Mouse (Mus musculus) ES-E14 (cell line): ENCODE measurements around the gene Zfp451. TPM values are rescaled to one million over a fixed set of nuclear protein-coding genes. Genes with fewer than 3 reads are reported as not detected.

Experiments used
- DNase-seq: peaks from one replicate; pipeline ENCODE4 v3.0.0-alpha.2; 2013; ENCODE audit warnings: low read depth, low spot score
- H3K27ac ChIP-seq: 2 replicates; pipeline ENCODE4 v1.5.1; 2012; ENCODE audit warnings: low read depth, mild to moderate bottlenecking, low read length, moderate library complexity, mixed read lengths; ENCODE audit not compliant: poor library complexity, insufficient read depth, severe bottlenecking
- H3K36me3 ChIP-seq: 2 replicates; pipeline ENCODE4 v1.6.1; 2012; ENCODE audit warnings: mild to moderate bottlenecking, low read length, moderate library complexity, mixed read lengths; ENCODE audit not compliant: control insufficient read depth, poor library complexity, insufficient read depth, severe bottlenecking
- H3K4me1 ChIP-seq, 2 experiments: fragments of 150-350 bp in 1 of 2; sonication (generic) in 1 of 2; 2 replicates each; pipeline ENCODE4 v1.6.1; 2012; ENCODE audit warnings: low read length in 2 of 2, mild to moderate bottlenecking in 1 of 2, mixed read lengths in 1 of 2; ENCODE audit not compliant: control insufficient read depth in 2 of 2, insufficient read depth in 2 of 2, poor library complexity in 1 of 2
- H3K4me3 ChIP-seq, 2 experiments: fragments of 150-350 bp in 1 of 2; sonication (generic) in 1 of 2; 2 replicates each; pipeline ENCODE4 v1.5.1; 2012; ENCODE audit warnings: low read length in 2 of 2, low read depth in 1 of 2, mild to moderate bottlenecking in 1 of 2, mixed read lengths in 1 of 2; ENCODE audit not compliant: insufficient read depth in 1 of 2, poor library complexity in 1 of 2, severe bottlenecking in 1 of 2
- H3K9ac ChIP-seq: 2 replicates; pipeline ENCODE4 v1.6.1; 2012; ENCODE audit warnings: low read depth, mild to moderate bottlenecking, low read length, mixed read lengths; ENCODE audit not compliant: poor library complexity, insufficient read depth, severe bottlenecking
- H3K9me3 ChIP-seq: fragments of 150-350 bp; sonication (generic); 2 replicates; pipeline ENCODE4 v1.6.1; 2012; ENCODE audit warnings: low read depth, mild to moderate bottlenecking, low read length; ENCODE audit not compliant: control insufficient read depth, insufficient read depth
- CHD2 ChIP-seq: IDR thresholded peaks from 2 replicates; pipeline ENCODE4 v1.6.1; 2014; ENCODE audit warnings: mild to moderate bottlenecking, low read depth, low read length, inconsistent platforms
- HCFC1 ChIP-seq: IDR thresholded peaks from 2 replicates; pipeline ENCODE4 v1.6.1; 2012; ENCODE audit warnings: low read length, inconsistent platforms, borderline replicate concordance; ENCODE audit not compliant: insufficient read depth
- MAFK ChIP-seq: IDR thresholded peaks from 2 replicates; pipeline ENCODE4 v1.6.1; 2014; ENCODE audit warnings: mild to moderate bottlenecking, low read depth, low read length, inconsistent platforms; ENCODE audit not compliant: insufficient read depth
- ZC3H11A ChIP-seq: IDR thresholded peaks from 2 replicates; pipeline ENCODE4 v1.6.1; 2012; ENCODE audit warnings: low read depth, mild to moderate bottlenecking, inconsistent platforms, low read length, borderline replicate concordance
- ZNF384 ChIP-seq: IDR thresholded peaks from 2 replicates; pipeline ENCODE4 v1.6.1; 2012; ENCODE audit warnings: low read depth, low read length, inconsistent platforms
- in situ Hi-C, 2 experiments: fragments of 600-800 bp; cut with MboI; formaldehyde crosslinking; loops; one replicate each; pipeline ENCODE4 v1.15.1; 2025; ENCODE audit warnings: low sequenced_read_pairs in 2 of 2, inconsistent platforms in 1 of 2; ENCODE audit not compliant: unreplicated experiment in 2 of 2
- total RNA-seq: library from RNA; depleted of rRNA; stranded (reverse); fragments of 300-350 nt; gene quantifications from 2 replicates; pipeline ENCODE4 v1.2.3, GENCODE M21; 2012

Zfp451 gene
- total RNA-seq, 1 experiment: 27.7 TPM

- H3K4me3 ChIP-seq: no peak overlapping the region
- H3K9ac ChIP-seq: no peak overlapping the region
- no peak for DNase-seq
- in situ Hi-C loops: no loop called here
- H3K27ac ChIP-seq: no peak overlapping the region
- peaks cover 4% of the 10 kb centered on the region; the same call in 1 of the 2 replicates for H3K36me3 ChIP-seq
- peaks cover 0 to 5% of the 10 kb centered on the region in 2 experiments; a peak in 1 of 4 replicates for H3K4me1 ChIP-seq
- H3K9me3 ChIP-seq: no peaks in the 10 kb centered on the region
- TF ChIP-seq MAFK: no peak
- no peak for TF ChIP-seq HCFC1
- no peak for TF ChIP-seq ZNF384
- no peak for TF ChIP-seq CHD2
- TF ChIP-seq ZC3H11A: no peak
Measured at GRCm38 (mm10) chr1:33817931-33818330, 3.5 kb upstream of the Zfp451 start.

DNA sequence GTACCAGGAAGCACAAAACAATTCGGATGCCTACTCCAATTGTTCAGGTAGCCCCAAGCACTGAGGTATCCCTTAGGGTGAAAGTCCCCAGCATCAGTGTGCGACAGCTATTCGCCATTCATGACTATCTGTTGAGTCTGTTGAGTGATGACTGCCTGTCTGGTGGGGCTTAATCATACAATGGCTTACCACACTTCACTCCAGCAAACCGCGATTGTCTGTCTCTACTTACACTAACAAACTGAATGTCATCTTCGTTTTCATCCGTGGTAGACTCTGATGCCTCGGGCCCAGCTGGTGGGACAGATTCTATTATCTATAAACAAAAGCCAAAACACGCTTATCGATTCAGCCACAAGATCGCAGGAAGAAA lies 914 bp downstream of the Zfp451 start:
- H3K36me3 ChIP-seq: peaks cover 14% of the 10 kb centered on the region; the same call in 1 of the 2 replicates
- H3K9me3 ChIP-seq: no peaks in the 10 kb centered on the region
- DNase-seq: peak; percentile 11
- TF ChIP-seq HCFC1 (no peak), CHD2 (no peak), ZNF384 (no peak), MAFK (no peak), ZC3H11A (no peak)
- H3K4me3 ChIP-seq: peak overlapping the region; percentile 86 to 92
- peaks cover 0 to 9% of the 10 kb centered on the region in 2 experiments; a peak in 2 of 4 replicates for H3K4me1 ChIP-seq
- in situ Hi-C loops: no loop called here
- peak overlapping the region; percentile 92 for H3K9ac ChIP-seq
- H3K27ac ChIP-seq: peak overlapping the region; percentile 57; the same call in 1 of the 2 replicates

GRCm38 (mm10) chr1:33803323-33803722 lies 11.1 kb downstream of the Zfp451 start:
- Histone ChIP-seq H3K27ac (no peak overlapping the region), H3K9me3 (no peaks in the 10 kb centered on the region), H3K4me3 (no peak overlapping the region), H3K36me3 (peaks cover 23% of the 10 kb centered on the region), H3K4me1 (peaks cover 0 to 2% of the 10 kb centered on the region in 2 experiments; a peak in 2 of 4 replicates), H3K9ac (no peak overlapping the region)
- in situ Hi-C loops: no loop called here
- TF ChIP-seq MAFK: no peak
- no peak for TF ChIP-seq HCFC1
- no peak for TF ChIP-seq CHD2
- no peak for TF ChIP-seq ZC3H11A
- TF ChIP-seq ZNF384: no peak
- no peak for DNase-seq

GRCm38 (mm10) chr1:33799620-33800019 lies 14.8 kb downstream of the Zfp451 start:
- Histone ChIP-seq H3K27ac (no peak overlapping the region; the same call in 1 of the 2 replicates), H3K9ac (no peak overlapping the region), H3K4me3 (no peak overlapping the region), H3K4me1 (peaks cover 0 to 2% of the 10 kb centered on the region in 2 experiments; a peak in 1 of 4 replicates), H3K9me3 (no peaks in the 10 kb centered on the region), H3K36me3 (peaks cover 21% of the 10 kb centered on the region)
- TF ChIP-seq HCFC1 (no peak), ZC3H11A (no peak), MAFK (no peak), ZNF384 (no peak), CHD2 (no peak)
- DNase-seq: no peak
- in situ Hi-C loops: no loop called here

GRCm38 (mm10) chr1:33788493-33788892 lies 25.9 kb downstream of the Zfp451 start:
- in situ Hi-C loops: no loop called here
- peaks cover 4% of the 10 kb centered on the region; the same call in 1 of the 2 replicates for H3K36me3 ChIP-seq
- no peak for DNase-seq
- H3K27ac ChIP-seq: no peak overlapping the region
- H3K4me1 ChIP-seq: peaks cover 0 to 2% of the 10 kb centered on the region in 2 experiments; a peak in 1 of 4 replicates
- no peak for TF ChIP-seq ZC3H11A
- TF ChIP-seq MAFK: no peak
- TF ChIP-seq ZNF384: no peak
- TF ChIP-seq CHD2: no peak
- TF ChIP-seq HCFC1: no peak
- H3K9ac ChIP-seq: no peak overlapping the region
- H3K4me3 ChIP-seq: no peak overlapping the region
- no peaks in the 10 kb centered on the region for H3K9me3 ChIP-seq
